Mouse (Mus musculus): ENCODE measurements around the gene Ropn1l. TPM values are rescaled to one million over a fixed set of nuclear protein-coding genes. Genes with fewer than 3 reads are reported as not detected.

Ropn1l gene
- total and polyA plus RNA-seq, 2 experiments = 8.0 to 12.1 TPM

- H3K36me3 ChIP-seq (ENCODE audit: control insufficient read depth, insufficient read depth, low read length) = no peaks in the 10 kb centered on the region
- H3K27ac ChIP-seq (replicated peaks; ENCODE audit: insufficient read depth, low read depth, low read length) = no peak overlapping the region
- no peaks in the 10 kb centered on the region for H3K79me2 ChIP-seq (ENCODE audit: control insufficient read depth, insufficient read depth, low read length)
- DNase-seq (ENCODE audit: extremely low read depth, low read depth, low spot score) = no peak
- H3K9ac ChIP-seq (ENCODE audit: low read depth, low read length) = no peak overlapping the region
- no peaks in the 10 kb centered on the region for H3K4me1 ChIP-seq (ENCODE audit: control insufficient read depth, insufficient read depth, low read length)
- H3K4me3 ChIP-seq (ENCODE audit: insufficient read depth, low read depth, low read length) = no peak overlapping the region
- TF ChIP-seq CTCF (IDR thresholded peaks at IDR 0.05; ENCODE audit: low read depth, low read length) = no peak
- no peak for TF ChIP-seq POLR2A (IDR thresholded peaks at IDR 0.05; ENCODE audit: extremely low read depth, insufficient read depth, low read length)
- no peaks in the 10 kb centered on the region for H3K27me3 ChIP-seq (ENCODE audit: control insufficient read depth, insufficient read depth, low read length)
- 86% methylated on average over 7 of the region's 7 CpGs for WGBS
Measured at GRCm38 (mm10) chr15:31429429-31429828, 24.1 kb downstream of the Ropn1l start.

GRCm38 (mm10) chr15:31428571-31428970 is 25.0 kb downstream of the Ropn1l start:
- 85% methylated on average over 12 of the region's 12 CpGs for WGBS
- no peak overlapping the region for H3K27ac ChIP-seq (replicated peaks; ENCODE audit: insufficient read depth, low read depth, low read length)
- H3K27me3 ChIP-seq (ENCODE audit: control insufficient read depth, insufficient read depth, low read length) = no peaks in the 10 kb centered on the region
- no peaks in the 10 kb centered on the region for H3K4me1 ChIP-seq (ENCODE audit: control insufficient read depth, insufficient read depth, low read length)
- no peaks in the 10 kb centered on the region for H3K79me2 ChIP-seq (ENCODE audit: control insufficient read depth, insufficient read depth, low read length)
- H3K4me3 ChIP-seq (ENCODE audit: insufficient read depth, low read depth, low read length) = no peak overlapping the region
- no peak overlapping the region for H3K9ac ChIP-seq (ENCODE audit: low read depth, low read length)
- no peaks in the 10 kb centered on the region for H3K36me3 ChIP-seq (ENCODE audit: control insufficient read depth, insufficient read depth, low read length)
- no peak for DNase-seq (ENCODE audit: extremely low read depth, low read depth, low spot score)
- TF ChIP-seq CTCF (IDR thresholded peaks at IDR 0.05; ENCODE audit: low read depth, low read length) (no peak), POLR2A (IDR thresholded peaks at IDR 0.05; ENCODE audit: extremely low read depth, insufficient read depth, low read length) (no peak)

- Histone ChIP-seq H3K4me1 (ENCODE audit: control insufficient read depth, insufficient read depth, low read length) (no peaks in the 10 kb centered on the region), H3K79me2 (ENCODE audit: control insufficient read depth, insufficient read depth, low read length) (no peaks in the 10 kb centered on the region), H3K9ac (ENCODE audit: low read depth, low read length) (no peak overlapping the region), H3K4me3 (ENCODE audit: insufficient read depth, low read depth, low read length) (no peak overlapping the region), H3K27me3 (ENCODE audit: control insufficient read depth, insufficient read depth, low read length) (no peaks in the 10 kb centered on the region), H3K27ac (replicated peaks; ENCODE audit: insufficient read depth, low read depth, low read length) (no peak overlapping the region), H3K36me3 (ENCODE audit: control insufficient read depth, insufficient read depth, low read length) (no peaks in the 10 kb centered on the region)
- no peak for TF ChIP-seq POLR2A (IDR thresholded peaks at IDR 0.05; ENCODE audit: extremely low read depth, insufficient read depth, low read length)
- peak; percentile 35; the same call in 1 of the 2 replicates for TF ChIP-seq CTCF (IDR thresholded peaks at IDR 0.05; ENCODE audit: low read depth, low read length)
- WGBS = 78% methylated on average over 3 of the region's 3 CpGs
- DNase-seq (ENCODE audit: extremely low read depth, low read depth, low spot score) = no peak
Measured at GRCm38 (mm10) chr15:31427390-31427789, 26.1 kb downstream of the Ropn1l start.

GRCm38 (mm10) chr15:31426066-31426706 is 27.4 kb downstream of the Ropn1l start:
- WGBS = 69% methylated on average over 8 of the region's 8 CpGs
- no peak for DNase-seq (ENCODE audit: extremely low read depth, low read depth, low spot score)
- no peak overlapping the region for H3K4me3 ChIP-seq (ENCODE audit: insufficient read depth, low read depth, low read length)
- H3K9ac ChIP-seq (ENCODE audit: low read depth, low read length) = no peak overlapping the region
- H3K27ac ChIP-seq (replicated peaks; ENCODE audit: insufficient read depth, low read depth, low read length) = no peak overlapping the region
- no peaks in the 10 kb centered on the region for H3K4me1 ChIP-seq (ENCODE audit: control insufficient read depth, insufficient read depth, low read length)
- no peak for TF ChIP-seq POLR2A (IDR thresholded peaks at IDR 0.05; ENCODE audit: extremely low read depth, insufficient read depth, low read length)
- TF ChIP-seq CTCF (IDR thresholded peaks at IDR 0.05; ENCODE audit: low read depth, low read length) = no peak
- H3K27me3 ChIP-seq (ENCODE audit: control insufficient read depth, insufficient read depth, low read length) = no peaks in the 10 kb centered on the region
- H3K79me2 ChIP-seq (ENCODE audit: control insufficient read depth, insufficient read depth, low read length) = no peaks in the 10 kb centered on the region
- no peaks in the 10 kb centered on the region for H3K36me3 ChIP-seq (ENCODE audit: control insufficient read depth, insufficient read depth, low read length)

DNA sequence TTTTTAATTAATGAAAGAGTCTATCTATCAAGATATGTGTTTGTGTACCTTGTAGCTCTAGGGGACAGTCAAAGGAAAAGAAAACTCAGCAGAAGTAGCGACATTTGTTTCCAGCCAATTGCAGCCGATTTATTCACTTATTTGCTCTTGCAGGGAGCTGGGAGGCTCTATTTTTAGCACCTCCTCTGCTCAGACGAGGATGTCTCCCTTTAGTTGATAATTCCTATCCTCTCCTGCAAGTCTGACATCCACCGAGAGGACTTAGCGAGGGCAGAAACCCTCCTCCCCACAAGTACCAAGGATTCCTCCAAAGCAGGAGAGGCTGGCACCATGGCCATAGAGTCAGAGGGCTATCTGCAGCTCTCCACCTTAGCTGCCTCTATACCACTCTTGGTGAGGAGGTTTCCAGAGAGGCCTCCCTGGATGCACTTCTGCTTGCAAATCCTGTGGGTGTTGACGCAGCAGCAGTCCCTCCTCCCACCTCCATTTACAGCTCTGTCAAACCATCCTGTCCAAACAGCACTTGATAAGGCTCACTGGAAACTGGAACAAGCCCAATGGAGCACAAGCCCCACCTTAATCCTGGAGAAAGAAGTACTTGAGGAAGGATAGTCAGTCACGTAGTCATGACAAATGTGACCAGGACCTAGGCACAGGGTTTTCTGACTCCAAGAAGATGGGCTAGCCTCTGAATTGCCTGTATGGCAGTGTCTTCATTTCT is 30.7 kb downstream of the Ropn1l start:
- Histone ChIP-seq H3K9ac (ENCODE audit: low read depth, low read length) (no peak overlapping the region), H3K27ac (replicated peaks; ENCODE audit: insufficient read depth, low read depth, low read length) (no peak overlapping the region), H3K79me2 (ENCODE audit: control insufficient read depth, insufficient read depth, low read length) (no peaks in the 10 kb centered on the region), H3K4me1 (ENCODE audit: control insufficient read depth, insufficient read depth, low read length) (no peaks in the 10 kb centered on the region), H3K4me3 (ENCODE audit: insufficient read depth, low read depth, low read length) (no peak overlapping the region), H3K27me3 (ENCODE audit: control insufficient read depth, insufficient read depth, low read length) (no peaks in the 10 kb centered on the region), H3K36me3 (ENCODE audit: control insufficient read depth, insufficient read depth, low read length) (no peaks in the 10 kb centered on the region)
- TF ChIP-seq POLR2A (IDR thresholded peaks at IDR 0.05; ENCODE audit: extremely low read depth, insufficient read depth, low read length) (no peak), CTCF (IDR thresholded peaks at IDR 0.05; ENCODE audit: low read depth, low read length) (no peak)
- WGBS = 60% methylated on average over 7 of the region's 7 CpGs
- DNase-seq (ENCODE audit: extremely low read depth, low read depth, low spot score) = no peak

DNA sequence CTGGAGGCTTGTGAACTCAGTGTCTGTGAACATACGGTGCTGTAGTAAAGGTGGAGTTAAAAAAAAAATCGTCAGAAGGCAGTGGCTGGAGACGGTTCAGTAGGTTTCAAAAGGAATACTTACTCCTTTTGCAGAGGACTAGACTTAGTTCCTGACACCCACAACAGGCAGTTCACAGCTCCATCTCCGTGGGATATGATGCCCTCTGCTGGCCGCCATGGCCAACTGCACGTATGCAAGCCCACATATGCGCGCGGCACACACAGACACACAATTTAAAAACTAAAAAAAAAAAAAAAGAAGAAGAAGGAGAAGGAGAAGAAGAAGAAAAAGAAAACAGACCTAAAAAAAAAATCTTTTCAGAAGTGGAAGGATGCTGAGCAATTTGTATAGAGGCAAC is 34.5 kb downstream of the Ropn1l start:
- Histone ChIP-seq H3K4me1 (ENCODE audit: control insufficient read depth, insufficient read depth, low read length) (no peaks in the 10 kb centered on the region), H3K36me3 (ENCODE audit: control insufficient read depth, insufficient read depth, low read length) (no peaks in the 10 kb centered on the region), H3K79me2 (ENCODE audit: control insufficient read depth, insufficient read depth, low read length) (no peaks in the 10 kb centered on the region), H3K9ac (ENCODE audit: low read depth, low read length) (no peak overlapping the region), H3K4me3 (ENCODE audit: insufficient read depth, low read depth, low read length) (no peak overlapping the region), H3K27ac (replicated peaks; ENCODE audit: insufficient read depth, low read depth, low read length) (no peak overlapping the region), H3K27me3 (ENCODE audit: control insufficient read depth, insufficient read depth, low read length) (no peaks in the 10 kb centered on the region)
- no peak for TF ChIP-seq POLR2A (IDR thresholded peaks at IDR 0.05; ENCODE audit: extremely low read depth, insufficient read depth, low read length)
- TF ChIP-seq CTCF (IDR thresholded peaks at IDR 0.05; ENCODE audit: low read depth, low read length) = peak; percentile 92
- 49% methylated on average over 9 of the region's 9 CpGs for WGBS
- DNase-seq (ENCODE audit: extremely low read depth, low read depth, low spot score) = peak; percentile 30

Data from liver, adult 2 months (tissue).